Comparison of ENCODE assay signal across 29 mouse cellular contexts in the genomic region with DNA sequence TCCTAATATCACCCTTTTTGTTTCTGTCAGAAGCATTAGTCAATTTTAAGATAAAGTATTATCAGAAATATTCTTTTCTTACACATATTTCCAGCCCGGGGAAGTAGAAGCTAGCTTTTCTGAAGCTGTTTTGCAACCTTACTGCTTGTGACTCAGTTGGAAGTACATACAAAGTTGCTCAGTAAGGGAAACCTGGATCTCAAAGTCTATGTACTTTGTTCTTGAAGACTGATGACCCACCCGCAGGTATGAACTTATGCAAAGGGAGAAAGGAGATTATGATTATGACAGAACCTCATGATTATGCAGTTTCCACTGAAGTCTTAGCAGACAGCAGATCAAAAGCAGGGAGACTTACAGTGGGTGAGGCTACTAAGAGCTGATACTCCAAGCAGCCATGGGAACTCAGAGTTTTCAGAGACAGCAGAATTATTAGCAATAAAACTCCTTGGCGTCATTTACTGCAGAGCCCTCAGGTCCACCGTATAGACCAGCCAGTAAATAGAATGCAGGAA. TPM values are rescaled to one million over a fixed set of nuclear protein-coding genes. Genes with fewer than 3 reads are reported as not detected.
DNase-seq lines count a peak whose midpoint lies in the region; ATAC-seq and TF ChIP-seq lines count a peak whose summit lies in the region.
"Had no signal": no experiment of that assay in that cellular context is flagged by ENCODE, and none has a peak within 500 bp of the region (broad histone marks: within the 10 kb centered on the region; RNA-seq: fewer than 3 reads in every experiment).

No protein-coding gene starts in this region.

- no peak for ATAC-seq in embryonic facial prominence, embryonic 15.5 days (ENCODE audit: insufficient number of reproducible peaks, low FRiP score, low TSS enrichment, low read depth)
- no peak for ATAC-seq in lung, postnatal 0 days
- peak; percentile 37; the same call in 1 of the 2 replicates for ATAC-seq in stomach, embryonic 16.5 days (ENCODE audit: insufficient read depth, low FRiP score)
- ATAC-seq: activated CD4-positive, CD25-positive, alpha-beta regulatory T cell, adult 4 months; forebrain, embryonic 13.5 days; forebrain, embryonic 16.5 days had no signal

- no peak overlapping the region for H3K4me3 ChIP-seq in embryonic facial prominence, embryonic 15.5 days (replicated peaks)
- H3K4me3 ChIP-seq in embryonic facial prominence, embryonic 10.5 days = no peak overlapping the region
- H3K4me3 ChIP-seq in lung, postnatal 0 days (ENCODE audit: low read depth, low read length) = no peak overlapping the region
- no peak overlapping the region for H3K4me3 ChIP-seq in stomach, embryonic 16.5 days (replicated peaks; ENCODE audit: low read length)
- H3K4me3 ChIP-seq: embryonic facial prominence, embryonic 13.5 days; forebrain, embryonic 10.5 days; forebrain, embryonic 13.5 days; heart, adult 2 months; heart, embryonic 10.5 days; heart, embryonic 13.5 days had no signal

- H3K4me2 ChIP-seq in embryonic facial prominence, embryonic 15.5 days (replicated peaks) = no peak overlapping the region
- no peak overlapping the region for H3K4me2 ChIP-seq in lung, postnatal 0 days (replicated peaks; ENCODE audit: low read depth, low read length)
- H3K4me2 ChIP-seq in stomach, embryonic 16.5 days (ENCODE audit: low read depth, low read length) = no peak overlapping the region
- H3K4me2 ChIP-seq: embryonic facial prominence, embryonic 13.5 days; forebrain, embryonic 13.5 days; heart, embryonic 13.5 days; hindbrain, embryonic 14.5 days had no signal

- no peaks in the 10 kb centered on the region for H3K9me3 ChIP-seq in embryonic facial prominence, embryonic 15.5 days (replicated peaks)
- H3K9me3 ChIP-seq in embryonic facial prominence, embryonic 10.5 days = no peaks in the 10 kb centered on the region
- H3K9me3 ChIP-seq in lung, postnatal 0 days (ENCODE audit: low read length) = no peaks in the 10 kb centered on the region
- H3K9me3 ChIP-seq in stomach, embryonic 16.5 days (replicated peaks; ENCODE audit: control insufficient read depth, low read length) = no peaks in the 10 kb centered on the region
- H3K9me3 ChIP-seq: embryonic facial prominence, embryonic 13.5 days; forebrain, embryonic 10.5 days; forebrain, embryonic 13.5 days; heart, embryonic 10.5 days; heart, embryonic 13.5 days had no signal

- no peaks in the 10 kb centered on the region for H3K4me1 ChIP-seq in embryonic facial prominence, embryonic 15.5 days
- H3K4me1 ChIP-seq in embryonic facial prominence, embryonic 10.5 days = no peaks in the 10 kb centered on the region
- H3K4me1 ChIP-seq in lung, postnatal 0 days (ENCODE audit: insufficient read depth, low read depth, low read length) = no peaks in the 10 kb centered on the region
- H3K4me1 ChIP-seq in stomach, embryonic 16.5 days (ENCODE audit: control insufficient read depth, insufficient read depth, low read length) = no peaks in the 10 kb centered on the region
- H3K4me1 ChIP-seq: embryonic facial prominence, embryonic 13.5 days; forebrain, embryonic 10.5 days; forebrain, embryonic 13.5 days; heart, embryonic 10.5 days; heart, embryonic 13.5 days had no signal

- H3K27ac ChIP-seq in embryonic facial prominence, embryonic 15.5 days (replicated peaks) = peak overlapping the region; percentile 55; the same call in 1 of the 2 replicates
- no peak overlapping the region for H3K27ac ChIP-seq in embryonic facial prominence, embryonic 10.5 days (replicated peaks)
- H3K27ac ChIP-seq in lung, postnatal 0 days (ENCODE audit: low read length) = no peak overlapping the region
- no peak overlapping the region for H3K27ac ChIP-seq in stomach, embryonic 16.5 days (ENCODE audit: low read length)
- H3K27ac ChIP-seq: embryonic facial prominence, embryonic 13.5 days; forebrain, embryonic 10.5 days; forebrain, embryonic 13.5 days; heart, adult 2 months; heart, embryonic 10.5 days; heart, embryonic 13.5 days; hindbrain, embryonic 14.5 days had no signal

- 0 out of 2 replicates have a peak, but pooled peaks cover 2% of the 10 kb centered on the region for H3K27me3 ChIP-seq in embryonic facial prominence, embryonic 15.5 days
- peaks cover 84% of the 10 kb centered on the region for H3K27me3 ChIP-seq in embryonic facial prominence, embryonic 10.5 days (replicated peaks; ENCODE audit: low read depth, poor library complexity, severe bottlenecking)
- no peaks in the 10 kb centered on the region for H3K27me3 ChIP-seq in lung, postnatal 0 days (replicated peaks; ENCODE audit: insufficient read depth, low read length)
- H3K27me3 ChIP-seq in stomach, embryonic 16.5 days (ENCODE audit: control insufficient read depth, insufficient read depth, low read length) = peaks cover 2% of the 10 kb centered on the region; the same call in 1 of the 2 replicates
- H3K27me3 ChIP-seq: forebrain, embryonic 13.5 days; heart, embryonic 13.5 days had no signal

- intact Hi-C loops in left cerebral cortex, postnatal 14 days (cut with DNase I) = no loop called here

- DNase-seq in embryonic facial prominence, embryonic 10.5 days (ENCODE audit: low spot score) = no peak
- peak; percentile 12 for DNase-seq in lung, postnatal 0 days (ENCODE audit: low spot score)
- no peak for DNase-seq in lung, postnatal 10 days
- no peak for DNase-seq in cerebellum, postnatal 10 days
- DNase-seq in left cerebral cortex, postnatal 14 days (ENCODE audit: low spot score in 2 of 2) = no peak
- DNase-seq: adrenal gland, adult 8-10 months; adrenal gland, postnatal 36 days; cerebellum, adult 18-20 months; cerebellum, adult 9-10 months; cerebellum, postnatal 25 days; gastrocnemius, postnatal 10 days; gastrocnemius, postnatal 36 days; heart, adult 2 months; heart, postnatal 14 days; heart, postnatal 4 days had no signal

- H3K9ac ChIP-seq in embryonic facial prominence, embryonic 15.5 days = no peak overlapping the region
- H3K9ac ChIP-seq in lung, postnatal 0 days (replicated peaks; ENCODE audit: low read depth) = no peak overlapping the region
- H3K9ac ChIP-seq in stomach, embryonic 16.5 days (ENCODE audit: low read length) = no peak overlapping the region
- H3K9ac ChIP-seq: embryonic facial prominence, embryonic 13.5 days; forebrain, embryonic 13.5 days; heart, embryonic 13.5 days; hindbrain, embryonic 14.5 days had no signal

- TF ChIP-seq CTCF in lung, postnatal 0 days (IDR thresholded peaks at IDR 0.05) = no peak

- TF ChIP-seq EP300 in lung, postnatal 0 days (IDR thresholded peaks at IDR 0.05) = no peak

- H3K36me3 ChIP-seq in embryonic facial prominence, embryonic 15.5 days = no peaks in the 10 kb centered on the region
- H3K36me3 ChIP-seq in embryonic facial prominence, embryonic 10.5 days (replicated peaks) = no peaks in the 10 kb centered on the region
- H3K36me3 ChIP-seq in lung, postnatal 0 days (ENCODE audit: insufficient read depth, low read length) = no peaks in the 10 kb centered on the region
- H3K36me3 ChIP-seq in stomach, embryonic 16.5 days (ENCODE audit: control insufficient read depth, insufficient read depth, low read length) = no peaks in the 10 kb centered on the region
- H3K36me3 ChIP-seq: embryonic facial prominence, embryonic 13.5 days; forebrain, embryonic 10.5 days; heart, embryonic 10.5 days; heart, embryonic 13.5 days had no signal

- 58% methylated on average over 4 of the region's 4 CpGs for WGBS in embryonic facial prominence, embryonic 15.5 days
- 88% methylated on average over 4 of the region's 4 CpGs for WGBS in embryonic facial prominence, embryonic 10.5 days
- 70% methylated on average over 4 of the region's 4 CpGs for WGBS in lung, postnatal 0 days
- 69% methylated on average over 4 of the region's 4 CpGs for WGBS in stomach, embryonic 16.5 days

RNA-seq across cellular contexts. Expression of gene Ace2, which starts 3.8 kb away (rescaled TPM):
- 9.7 and 11.8 TPM in 2 replicates for polyA plus RNA-seq in embryonic facial prominence, embryonic 15.5 days (2015; fragmentation: Nextera tagmentation; extraction: Ambion mirVana)
- 0.11 and 0.12 TPM in 2 replicates for polyA plus RNA-seq in embryonic facial prominence, embryonic 10.5 days (2016; fragmentation: Nextera tagmentation; extraction: Ambion mirVana)
- polyA plus RNA-seq in lung, postnatal 0 days (2015; fragmentation: Nextera tagmentation; extraction: Ambion mirVana) = 7.6 and 11.9 TPM in 2 replicates
- 16.1 and 18.6 TPM in 2 replicates for polyA plus RNA-seq in stomach, embryonic 16.5 days (2015; fragmentation: Nextera tagmentation; extraction: Ambion mirVana)
- total RNA-seq in left cerebral cortex, postnatal 14 days (2021) = 1 to 10 TPM; 1.6 to 1.8 TPM
- total RNA-seq: common myeloid progenitor, adult 5-6 weeks; ES-E14; granulocyte monocyte progenitor cell, adult 5-6 weeks had no signal
- polyA plus RNA-seq: activated CD4-positive, CD25-positive, alpha-beta regulatory T cell, adult 4 months; forebrain, embryonic 16.5 days had no signal

RNA-seq across cellular contexts. Expression of gene Cltrn, which starts 46.7 kb away (rescaled TPM):
- not detected in 2 replicates for polyA plus RNA-seq in embryonic facial prominence, embryonic 15.5 days (2015; fragmentation: Nextera tagmentation; extraction: Ambion mirVana)
- 0.33 and 0.39 TPM in 2 replicates for polyA plus RNA-seq in embryonic facial prominence, embryonic 10.5 days (2016; fragmentation: Nextera tagmentation; extraction: Ambion mirVana)
- not detected in 2 replicates for polyA plus RNA-seq in lung, postnatal 0 days (2015; fragmentation: Nextera tagmentation; extraction: Ambion mirVana)
- 5.8 and 7.2 TPM in 2 replicates for polyA plus RNA-seq in stomach, embryonic 16.5 days (2015; fragmentation: Nextera tagmentation; extraction: Ambion mirVana)
- not detected for total RNA-seq in left cerebral cortex, postnatal 14 days (2021)
- total RNA-seq: adrenal gland, adult 8-10 months; adrenal gland, postnatal 36 days; common myeloid progenitor, adult 5-6 weeks; ES-E14; gastrocnemius, adult 18-20 months; gastrocnemius, postnatal 10 days; gastrocnemius, postnatal 36 days; granulocyte monocyte progenitor cell, adult 5-6 weeks; heart, adult 2 months; heart, postnatal 14 days; heart, postnatal 4 days had no signal
- polyA plus RNA-seq: activated CD4-positive, CD25-positive, alpha-beta regulatory T cell, adult 4 months; forebrain, embryonic 16.5 days; heart, adult 2 months had no signal

RNA-seq across cellular contexts. Expression of gene Siah1b, which starts 59.1 kb away (rescaled TPM):
- polyA plus RNA-seq in embryonic facial prominence, embryonic 15.5 days (2015; fragmentation: Nextera tagmentation; extraction: Ambion mirVana) = 22.5 and 23.1 TPM in 2 replicates
- 45.8 and 47.0 TPM in 2 replicates for polyA plus RNA-seq in embryonic facial prominence, embryonic 10.5 days (2016; fragmentation: Nextera tagmentation; extraction: Ambion mirVana)
- polyA plus RNA-seq in lung, postnatal 0 days (2015; fragmentation: Nextera tagmentation; extraction: Ambion mirVana) = 7.9 and 9.6 TPM in 2 replicates
- polyA plus RNA-seq in stomach, embryonic 16.5 days (2015; fragmentation: Nextera tagmentation; extraction: Ambion mirVana) = 13.6 and 19.0 TPM in 2 replicates
- total RNA-seq in left cerebral cortex, postnatal 14 days (2021) = 10 to 100 TPM; 10.8 to 11.1 TPM
